Mouse (Mus musculus): ENCODE results near the gene Gh.
A peak's percentile ranks its signal among the peaks of the same experiment; 100 is the strongest.
"Not testable (repeated sequence)": the region's sequence is repeated elsewhere in the genome, so short reads cannot be mapped to it uniquely, and the experiment has no call there.

Gh gene

DNA sequence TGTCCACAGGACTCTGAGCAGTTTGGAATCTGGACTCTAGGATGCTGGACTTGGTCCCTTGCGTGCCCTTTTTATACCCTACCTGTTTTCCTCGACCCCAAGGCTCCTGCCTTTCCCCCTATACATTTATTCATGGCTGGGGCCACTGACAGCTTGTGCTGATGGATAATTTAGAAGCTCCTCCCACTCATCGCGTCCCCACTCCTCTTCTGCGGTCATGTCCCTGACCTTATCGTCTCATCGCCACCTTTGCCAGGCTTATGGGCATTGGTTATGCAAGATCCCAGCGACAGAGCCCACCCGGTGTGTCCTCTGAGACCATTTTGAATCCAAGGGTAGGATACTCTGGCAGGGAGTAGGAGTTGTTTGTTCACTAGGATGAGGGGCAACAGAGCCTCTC lies at the start of gene Gh:
TSS of gene Gh (minus strand) at position 101 of the 400 bp plus-strand sequence.
- DNase-seq (ENCODE audit: low read depth) = no peak

DNA sequence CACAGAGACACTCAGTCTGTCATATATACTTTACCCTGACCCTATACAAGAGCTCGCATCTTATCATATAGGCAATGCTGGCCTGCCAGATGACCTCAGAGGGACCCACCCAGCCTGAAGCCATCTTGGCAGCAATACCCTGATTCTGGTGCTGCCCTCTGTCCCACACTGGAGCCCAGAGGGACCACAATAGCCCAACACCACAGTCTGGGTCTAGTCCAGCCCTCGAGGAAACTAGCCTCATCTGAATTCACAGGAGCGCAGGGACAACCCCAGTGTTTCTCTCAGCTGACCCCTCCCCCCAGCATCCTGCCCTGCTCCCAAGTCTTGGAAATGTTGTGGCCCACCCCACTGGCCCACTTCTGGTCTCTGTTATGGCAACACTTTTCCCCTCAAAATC lies 49.6 kb upstream of the Gh start:
- DNase-seq (ENCODE audit: low read depth) = no peak

DNA sequence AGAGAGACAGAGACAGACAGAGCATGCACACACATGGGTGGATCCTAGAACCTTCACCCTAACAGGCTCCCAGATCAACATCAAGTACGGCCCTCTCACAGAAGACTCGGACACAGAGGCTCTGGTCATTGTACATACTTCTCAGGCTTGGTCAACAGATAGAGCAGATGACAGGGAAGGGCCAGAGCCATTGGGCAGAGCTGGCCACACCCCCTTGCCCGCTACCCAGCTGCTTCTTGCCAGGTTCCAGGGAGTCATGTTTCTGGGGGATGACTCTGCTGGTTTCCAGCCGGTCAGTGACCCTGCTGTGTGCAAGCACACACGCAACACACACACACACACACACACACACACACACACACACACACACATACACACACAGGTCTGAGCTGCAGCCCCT lies 49.2 kb upstream of the Gh start:
- DNase-seq (ENCODE audit: low read depth) = no peak

DNA sequence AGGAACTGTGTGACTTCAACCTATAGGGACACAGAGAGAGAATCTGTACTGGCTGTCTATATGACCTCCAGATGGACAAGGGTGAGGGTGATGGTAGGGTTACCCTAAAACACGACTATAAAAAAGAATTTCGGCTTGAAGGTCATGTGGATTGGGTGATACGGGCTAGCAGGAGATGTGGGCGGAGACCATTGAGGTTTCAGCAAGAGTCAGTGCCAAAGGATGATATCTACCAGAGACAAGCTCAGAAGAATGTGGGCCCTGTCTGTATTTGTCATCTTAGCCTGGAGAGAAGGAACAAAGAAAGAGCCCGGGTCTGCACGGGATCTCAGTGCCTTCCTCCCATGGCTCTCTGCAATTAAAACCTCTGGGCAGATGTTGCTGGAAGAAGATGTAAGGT lies 48.1 kb upstream of the Gh start:
- DNase-seq (ENCODE audit: low read depth) = no peak

DNA sequence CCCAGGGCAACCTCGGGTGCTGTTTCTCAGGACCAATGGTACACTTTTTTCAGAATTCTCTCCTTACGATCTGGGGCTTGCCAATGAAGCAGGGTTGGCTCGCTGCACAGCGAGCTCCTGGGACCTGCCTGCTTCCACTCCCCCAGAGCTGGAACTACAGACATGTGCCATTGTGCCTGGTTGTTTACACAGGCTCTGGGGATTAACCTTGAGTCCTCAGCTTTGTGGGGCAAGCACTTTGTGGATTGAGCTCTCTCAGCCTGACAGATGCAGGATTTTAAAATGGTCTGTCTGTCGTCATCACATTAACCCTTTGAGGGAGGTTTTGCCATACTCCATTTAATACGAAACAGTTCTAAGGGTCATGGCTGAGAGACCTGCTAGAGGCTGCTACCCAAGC lies 43.2 kb upstream of the Gh start:
- DNase-seq (ENCODE audit: low read depth) = no peak

DNA sequence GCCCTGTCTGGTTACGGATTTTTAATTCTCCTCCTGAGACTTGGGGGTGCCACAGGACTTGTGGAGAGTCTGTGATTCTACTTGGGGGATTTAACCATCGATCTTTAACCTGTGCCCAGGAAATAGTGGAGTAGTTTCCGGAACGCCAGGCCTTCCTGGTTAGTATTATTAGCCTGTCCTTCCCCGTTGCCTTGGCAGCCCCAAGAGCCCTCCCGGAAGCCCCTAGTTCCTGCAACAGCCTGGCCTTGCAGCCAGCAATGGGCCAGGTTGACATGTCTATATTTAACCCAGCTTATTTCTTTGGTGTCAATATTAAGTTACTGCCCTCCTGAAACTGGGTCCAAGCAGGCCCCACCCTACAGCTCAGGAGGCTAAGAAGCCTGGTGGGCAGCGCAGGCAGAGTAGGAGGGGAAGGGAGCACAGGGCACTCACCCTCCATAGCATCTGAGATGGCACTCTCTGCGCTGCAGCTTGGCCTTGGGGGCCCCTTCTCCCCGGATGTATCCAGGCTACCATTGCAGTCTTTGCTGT lies 39.4 kb upstream of the Gh start:
- DNase-seq (ENCODE audit: low read depth) = no peak

DNA sequence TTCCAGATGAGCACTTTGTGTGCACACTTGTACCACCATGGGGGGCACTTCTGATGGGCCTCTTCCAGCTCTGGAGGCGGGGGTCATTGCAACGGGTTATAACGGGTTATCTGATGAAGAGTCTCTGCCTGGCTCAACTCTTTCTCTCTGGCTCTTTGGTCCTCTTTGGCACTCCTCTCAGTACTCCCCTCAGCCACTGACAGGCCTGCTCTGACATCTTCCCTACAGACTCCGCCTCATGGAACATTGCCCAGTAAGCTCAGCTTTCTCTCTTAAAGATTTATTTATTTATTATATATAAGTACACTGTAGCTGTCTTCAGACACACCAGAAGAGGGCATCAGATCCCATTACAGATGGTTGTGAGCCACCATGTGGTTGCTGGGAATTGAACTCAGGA lies 37.7 kb upstream of the Gh start:
- DNase-seq (ENCODE audit: low read depth) = not testable (repeated sequence)

DNA sequence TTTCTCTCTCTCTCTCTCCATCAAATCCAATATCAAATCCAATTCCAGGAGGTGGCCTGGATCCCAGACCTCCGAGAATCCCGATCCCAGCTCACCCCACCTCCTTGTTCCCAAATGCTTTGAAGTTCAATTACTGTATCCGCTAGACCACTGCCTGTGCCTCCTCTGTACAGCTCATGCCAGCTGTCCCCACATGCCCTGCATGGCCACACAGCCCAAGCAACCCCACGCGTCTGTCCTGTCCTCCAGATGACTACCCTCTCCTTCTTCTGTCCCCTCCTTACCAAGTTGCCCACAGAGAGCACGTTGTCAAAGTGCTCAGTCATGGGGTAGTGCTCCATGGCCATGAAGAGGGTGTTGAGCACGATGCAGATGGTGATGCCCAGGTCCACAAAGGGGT lies 37.2 kb upstream of the Gh start:
- DNase-seq (ENCODE audit: low read depth) = no peak

DNA sequence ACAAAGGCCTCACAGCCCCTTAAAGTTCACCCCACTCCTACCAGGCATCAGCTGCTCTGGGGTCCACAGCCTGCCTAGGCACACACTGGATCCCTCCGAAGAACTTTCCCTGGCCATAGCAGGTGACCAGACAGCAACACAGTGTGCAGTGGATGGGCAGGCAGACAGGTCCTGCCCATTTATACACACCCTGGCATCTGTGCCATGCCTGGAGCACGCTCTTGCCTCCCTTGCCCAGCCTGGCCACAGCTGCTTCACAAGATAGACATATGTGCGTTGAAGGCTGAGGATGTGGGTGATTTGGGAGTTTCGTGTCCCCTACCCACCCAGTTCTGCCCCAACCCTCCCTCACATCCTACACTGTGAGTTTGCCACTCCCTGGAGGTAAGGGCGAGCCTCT lies 36.4 kb upstream of the Gh start:
- DNase-seq (ENCODE audit: low read depth) = no peak

DNA sequence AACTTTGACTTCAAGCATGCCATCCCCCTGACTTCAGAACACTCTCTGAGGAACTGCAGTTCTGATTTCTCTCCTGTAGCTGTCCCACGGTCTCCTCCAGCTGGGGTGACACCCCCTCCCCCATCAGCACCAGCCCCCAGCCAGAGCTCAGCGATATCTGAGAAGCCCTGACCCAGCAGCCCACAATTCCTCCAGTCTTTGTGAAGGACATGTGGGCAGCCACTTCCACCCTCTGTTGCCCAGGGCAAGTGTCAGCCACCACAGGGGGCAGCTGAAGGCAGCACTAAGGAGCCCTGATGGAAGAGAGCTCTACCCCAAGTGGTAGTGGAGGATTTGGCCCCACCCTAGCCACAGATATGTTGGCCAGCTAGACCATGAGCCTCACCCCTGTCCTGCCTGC lies 32.4 kb upstream of the Gh start:
- DNase-seq (ENCODE audit: low read depth) = no peak

DNA sequence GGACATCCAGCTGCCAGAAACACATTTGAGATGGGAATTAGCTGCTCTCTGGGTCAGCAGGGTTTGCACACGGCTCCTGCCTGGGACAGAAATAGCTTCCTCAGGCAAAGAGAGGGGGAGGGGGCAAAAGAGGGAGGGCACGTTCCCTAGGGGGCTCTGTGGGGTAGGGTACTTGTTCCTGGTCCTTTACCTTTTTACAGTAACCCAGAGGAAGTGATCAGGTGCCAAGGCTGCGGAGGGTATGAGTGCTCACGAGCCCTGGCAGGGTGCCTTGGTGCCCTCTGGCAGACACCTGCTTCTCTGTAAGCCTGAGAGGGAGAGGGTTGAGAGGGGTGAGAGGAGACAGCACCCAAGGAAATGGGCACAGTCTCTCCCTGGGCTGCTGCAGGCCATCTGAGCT lies 30.8 kb upstream of the Gh start:
- DNase-seq (ENCODE audit: low read depth) = no peak

DNA sequence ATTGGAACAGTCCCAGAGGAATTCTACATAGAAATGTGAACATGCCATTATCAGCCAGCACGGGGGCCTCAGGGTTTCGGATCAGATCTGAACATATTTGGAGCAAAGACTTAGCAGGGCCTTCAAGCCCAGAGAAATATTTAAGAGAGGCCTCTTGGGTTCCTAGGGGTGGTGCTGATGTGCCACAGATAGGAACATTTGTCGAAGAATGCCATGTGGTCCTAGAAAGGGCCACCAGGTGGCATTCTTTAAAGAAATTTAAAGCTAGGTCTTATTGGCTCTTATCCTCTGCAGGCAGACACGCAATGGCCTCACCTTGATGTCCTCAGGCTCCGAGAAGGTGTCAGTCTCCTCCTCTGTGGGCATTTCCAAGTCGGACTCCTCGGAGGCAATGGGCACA lies 28.0 kb upstream of the Gh start:
- DNase-seq (ENCODE audit: low read depth) = peak; percentile 91

DNA sequence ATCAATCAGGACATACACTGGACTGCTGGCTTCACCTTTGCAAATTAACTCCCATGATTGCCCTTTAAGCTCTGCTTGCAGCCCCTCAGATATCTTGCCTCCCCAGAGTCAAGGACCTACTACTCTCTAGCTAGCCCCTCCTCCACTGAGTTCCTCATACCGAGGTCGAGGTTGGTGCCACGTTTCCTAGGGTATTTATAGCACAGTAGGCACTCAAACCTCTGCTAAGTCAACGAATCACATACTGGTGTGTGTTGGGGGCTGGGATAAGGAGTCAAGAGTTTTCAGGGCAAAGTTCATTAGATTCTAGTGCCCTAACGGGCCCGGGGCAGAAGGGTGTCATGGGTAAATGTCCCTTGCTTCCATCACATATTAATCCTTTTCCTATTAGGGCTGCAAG lies 27.5 kb upstream of the Gh start:
- DNase-seq (ENCODE audit: low read depth) = no peak

DNA sequence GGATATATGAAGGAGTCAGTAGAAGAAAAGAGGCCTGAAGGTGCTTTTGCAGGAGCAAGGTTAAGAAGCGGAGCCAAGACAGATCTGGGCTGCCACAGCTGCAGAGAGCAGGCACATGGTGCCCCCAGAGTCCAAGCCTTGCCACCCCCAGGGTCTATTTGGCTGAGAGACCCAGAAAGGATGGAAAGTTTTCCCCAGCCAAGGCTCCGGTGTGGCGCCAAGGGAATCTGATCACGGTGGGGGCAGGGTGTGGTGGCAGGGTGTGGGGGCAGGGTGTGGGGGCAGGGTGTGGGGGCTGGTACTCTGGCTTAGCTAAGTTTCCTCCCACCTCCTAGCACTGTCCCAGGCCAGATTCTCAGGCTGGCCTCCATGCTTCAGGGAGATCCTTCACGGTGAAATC lies 26.9 kb upstream of the Gh start:
- DNase-seq (ENCODE audit: low read depth) = no peak

DNA sequence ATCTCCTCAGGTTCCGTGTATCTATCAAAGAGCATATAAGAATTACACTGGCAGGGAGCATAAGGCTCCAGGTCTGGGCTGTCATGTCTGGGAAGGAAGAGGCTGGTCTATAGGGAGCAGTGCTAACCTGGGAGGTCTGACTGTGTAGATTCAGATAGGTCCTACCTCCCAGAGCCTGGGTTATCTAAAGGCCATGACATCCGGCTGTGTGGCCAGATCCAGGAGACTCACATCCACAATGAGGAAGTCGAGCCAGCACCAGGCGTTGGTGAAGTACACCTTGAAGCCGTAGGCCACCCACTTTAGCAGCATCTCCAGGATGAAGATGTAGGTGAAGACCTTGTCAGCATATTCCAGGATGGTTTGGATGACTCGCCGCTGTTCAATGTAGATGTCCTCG lies 24.8 kb upstream of the Gh start:
- DNase-seq (ENCODE audit: low read depth) = no peak

DNA sequence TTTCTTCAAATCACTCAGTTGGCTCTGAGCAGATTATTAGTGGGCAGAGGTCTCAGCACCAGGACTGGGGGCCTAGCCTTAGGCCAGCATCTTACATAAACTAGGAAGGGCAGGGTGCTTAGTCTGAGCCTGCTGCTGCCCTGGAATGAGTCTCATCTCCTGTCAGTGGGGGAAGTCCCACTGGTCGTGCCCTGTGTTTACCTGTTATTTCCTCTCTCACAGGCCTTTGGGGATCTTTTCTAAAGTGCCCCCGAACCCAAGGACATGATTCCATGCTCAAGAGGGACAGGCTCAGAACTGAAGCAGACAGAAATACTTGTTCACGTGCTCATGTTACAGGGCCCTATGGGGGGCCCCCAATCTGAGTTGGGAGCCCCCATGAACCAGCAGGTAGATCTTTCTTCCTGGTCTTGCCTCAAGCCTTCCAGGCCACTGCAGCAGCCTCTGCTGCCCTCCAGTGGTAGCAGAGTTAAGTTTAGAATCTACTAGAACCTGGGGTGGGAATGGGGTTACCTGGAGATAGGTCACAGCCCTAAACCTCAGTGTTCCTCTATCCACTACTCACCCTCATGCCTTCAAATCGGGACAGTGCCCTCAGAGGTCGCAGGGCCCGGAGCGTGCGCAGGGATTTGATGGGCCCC lies 24.0 kb upstream of the Gh start:
- DNase-seq (ENCODE audit: low read depth) = peak; percentile 86

DNA sequence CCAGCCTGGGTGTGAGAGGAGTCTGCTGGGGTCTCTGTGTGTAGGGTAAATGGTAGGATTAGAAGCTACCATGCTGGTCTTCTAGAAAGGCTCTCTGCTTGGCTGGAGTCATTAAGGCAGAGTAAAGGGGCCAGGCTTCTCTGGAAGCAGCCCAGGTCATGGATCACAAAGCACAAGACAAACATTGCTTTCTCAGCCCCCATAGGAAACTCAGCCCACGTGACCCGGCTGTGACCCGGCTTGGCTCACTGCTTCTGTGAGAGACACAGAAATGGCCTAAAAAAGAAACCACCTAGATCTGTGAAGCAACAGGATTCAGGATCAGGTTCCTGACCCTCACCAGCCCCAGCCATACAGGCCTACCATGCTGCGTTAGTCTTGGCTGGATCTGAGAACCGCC lies 23.2 kb upstream of the Gh start:
- no peak for DNase-seq (ENCODE audit: low read depth)

DNA sequence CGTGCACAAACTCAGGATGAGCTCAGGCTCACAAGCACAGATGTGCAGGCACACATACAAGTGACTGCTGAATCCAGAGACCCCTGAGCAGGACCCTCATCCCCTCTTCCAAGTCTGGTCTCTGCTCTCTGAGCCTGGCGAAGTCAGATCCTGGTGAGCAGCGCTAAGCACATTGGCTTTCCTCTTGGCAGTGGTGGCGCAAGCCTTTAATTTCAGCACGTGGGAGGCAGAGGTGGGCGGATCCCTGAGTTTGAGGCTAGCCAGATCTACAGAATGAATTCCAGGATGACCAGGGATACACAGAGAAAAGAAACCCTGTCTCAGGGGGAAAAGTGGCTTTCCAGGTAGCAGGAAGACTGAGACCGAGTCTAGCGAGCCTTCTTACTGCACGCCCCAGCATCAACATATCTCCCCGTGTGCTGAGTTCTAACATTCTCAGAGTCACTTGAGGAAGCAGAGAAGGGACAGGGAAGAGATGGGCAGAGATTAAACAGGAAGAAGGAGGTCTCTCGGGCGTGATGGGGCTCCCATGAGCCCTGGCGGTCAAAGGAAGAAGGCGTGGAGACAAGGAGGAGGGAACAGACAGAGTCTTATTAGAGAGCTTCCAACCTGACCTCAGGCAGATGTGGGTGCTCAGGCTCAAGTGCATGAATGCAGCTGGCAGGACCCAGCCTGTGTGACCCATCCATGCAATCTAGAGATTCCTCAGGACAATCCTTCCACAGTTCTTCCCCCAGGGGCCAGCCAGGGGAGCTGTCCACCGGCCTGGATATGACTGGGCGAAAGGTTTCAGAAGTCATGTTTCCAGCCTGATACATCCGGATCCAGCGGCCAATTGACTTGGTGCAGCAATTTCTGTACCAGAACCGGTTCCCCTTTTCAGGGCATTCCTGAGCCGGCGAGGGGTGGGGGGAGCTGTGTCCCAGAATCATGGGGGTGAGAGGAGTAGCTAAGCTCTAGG lies 17.0 kb upstream of the Gh start:
- no peak for DNase-seq (ENCODE audit: low read depth)

DNA sequence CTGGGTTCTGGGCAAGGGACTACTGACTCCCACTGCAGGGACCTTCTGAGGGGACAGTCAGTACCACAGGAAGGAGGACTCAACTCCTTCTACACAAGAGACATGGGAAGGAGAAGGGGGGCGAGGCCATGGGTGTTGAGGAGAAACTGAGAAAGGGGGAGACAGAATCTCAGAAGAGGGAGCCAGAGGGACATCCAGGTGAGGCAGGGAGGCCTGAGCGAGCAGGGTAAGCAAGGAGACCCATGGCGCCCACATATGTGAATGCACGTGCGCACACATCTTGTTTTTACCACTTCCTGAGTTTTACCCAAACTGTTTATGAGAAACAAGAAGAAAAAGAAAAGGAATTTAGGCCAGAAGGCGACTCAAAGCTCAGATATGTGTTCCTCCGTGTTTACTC lies 16.1 kb upstream of the Gh start:
- peak; percentile 68 for DNase-seq (ENCODE audit: low read depth)

DNA sequence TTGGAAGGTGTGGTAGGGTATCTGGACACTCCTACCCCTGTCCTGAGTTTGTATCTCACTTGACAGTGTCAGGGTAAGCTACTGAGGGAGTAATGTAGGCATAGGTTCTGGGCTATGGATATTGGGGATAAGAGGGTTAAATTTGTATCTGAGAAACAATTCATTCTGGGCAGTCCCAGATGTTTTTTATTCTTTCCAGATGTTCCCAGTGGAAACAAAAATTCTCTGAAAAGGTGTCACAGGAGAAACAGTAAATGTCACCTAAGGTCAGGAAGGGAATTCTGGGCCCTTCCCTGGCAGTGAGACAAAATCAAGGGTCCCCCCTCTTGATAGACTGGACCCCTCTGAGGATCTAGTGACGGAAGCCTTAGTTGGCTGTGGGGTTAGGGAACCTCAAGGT lies 14.8 kb upstream of the Gh start:
- no peak for DNase-seq (ENCODE audit: low read depth)

DNA sequence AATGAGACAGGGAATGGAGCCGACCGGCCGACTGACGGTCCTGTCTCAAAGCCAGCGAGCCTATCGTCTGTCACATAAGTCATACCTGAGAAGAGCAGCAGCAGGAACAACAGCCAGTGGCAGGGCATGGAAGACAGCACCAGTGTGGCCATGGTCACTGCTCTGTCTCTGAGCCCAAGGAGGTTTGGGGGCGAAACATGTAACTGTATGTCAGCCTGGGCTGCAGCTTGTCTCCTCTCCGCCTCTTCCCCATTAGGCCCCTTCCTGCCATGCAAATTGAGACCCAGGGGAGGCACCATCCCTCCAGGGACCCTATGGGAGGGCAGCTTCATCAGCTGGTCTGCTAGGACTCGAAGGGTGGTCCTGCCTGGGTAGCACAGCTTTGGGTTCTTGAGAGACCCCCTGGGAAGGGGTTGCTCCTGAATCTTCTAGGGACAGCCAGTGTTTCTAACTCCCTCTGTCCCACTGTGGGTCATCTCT lies 12.7 kb upstream of the Gh start, which contains the start of gene Cd79b:
TSS of gene Cd79b (minus strand) at position 430 of the 480 bp plus-strand sequence.
- no peak for DNase-seq (ENCODE audit: low read depth)

DNA sequence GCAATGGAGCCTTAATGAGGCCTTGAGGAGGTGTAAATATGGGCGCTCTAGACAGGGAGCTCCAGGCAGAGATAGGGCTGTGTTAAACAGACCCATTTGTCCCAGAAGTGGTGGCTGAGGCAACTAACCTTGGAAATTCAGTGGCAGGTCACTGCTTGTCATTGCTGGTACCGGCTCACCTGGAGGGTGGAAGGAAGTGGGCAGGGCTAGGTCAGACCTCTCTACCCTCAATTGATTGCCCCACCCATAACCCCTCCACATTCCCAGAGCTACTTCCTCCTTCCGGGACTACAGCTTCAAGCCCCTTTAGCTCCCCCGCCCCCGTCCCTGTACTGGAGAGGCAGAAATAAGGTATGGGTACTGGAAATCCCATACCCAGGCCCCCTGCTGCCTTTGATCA lies 11.9 kb upstream of the Gh start:
- DNase-seq (ENCODE audit: low read depth) = no peak

DNA sequence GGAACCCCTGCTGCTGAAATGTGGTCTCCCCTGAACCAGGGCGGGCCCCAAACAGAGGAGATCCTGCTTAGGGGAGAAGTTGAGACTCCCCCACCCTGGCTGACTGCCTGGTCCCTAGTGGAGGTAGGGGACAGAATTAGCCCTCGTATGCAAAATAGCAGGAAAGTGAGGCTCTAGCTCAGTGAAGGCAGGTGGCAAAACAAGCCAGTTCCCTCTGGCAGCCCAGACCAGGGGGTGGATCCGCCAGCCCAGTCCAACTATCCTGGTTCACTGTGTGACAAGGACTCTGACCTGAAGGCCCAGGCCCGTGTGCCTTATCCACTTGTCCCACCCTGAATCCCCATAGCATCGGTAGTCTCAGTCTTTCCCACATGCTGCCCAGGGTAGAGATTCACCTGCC lies 8.5 kb upstream of the Gh start:
- no peak for DNase-seq (ENCODE audit: low read depth)

Measured in naive thymus-derived CD4-positive, alpha-beta T cell, adult 2 months (primary cell).